Mouse (Mus musculus) common myeloid progenitor, adult 5-6 weeks (primary cell): ENCODE data around the gene Rorb. TPM values are rescaled to one million over a fixed set of nuclear protein-coding genes. Genes with fewer than 3 reads are reported as not detected.

Source experiments
- ATAC-seq: replicated peaks from 2 replicates; pipeline ENCODE4 v1.8.0; 2016; ENCODE audit warnings: low read depth, mild to moderate bottlenecking, moderate TSS enrichment, inconsistent platforms; ENCODE audit not compliant: poor library complexity, severe bottlenecking
- total RNA-seq: library from RNA; stranded (forward); fragments of 200-1000, 187-1606 nt; gene quantifications from 2 replicates; pipeline ENCODE4 v1.2.3, GENCODE M21; 2017

The Rorb gene
- total RNA-seq, 1 experiment from 2014 or later = not detected

- no peak for ATAC-seq
Measured at GRCm38 (mm10) chr19:19034482-19035315, 76.3 kb downstream of the Rorb start.

GRCm38 (mm10) chr19:19033974-19034373 lies 77.0 kb downstream of the Rorb start:
- ATAC-seq = no peak

GRCm38 (mm10) chr19:19005144-19005543 lies 105.9 kb downstream of the Rorb start:
- ATAC-seq = no peak

GRCm38 (mm10) chr19:19004023-19004656 lies 106.9 kb downstream of the Rorb start:
- no peak for ATAC-seq

- ATAC-seq = no peak
Measured at GRCm38 (mm10) chr19:18998966-18999365, 112.0 kb downstream of the Rorb start.

- ATAC-seq = no peak
Measured at GRCm38 (mm10) chr19:18997711-18998110, 113.3 kb downstream of the Rorb start.

- ATAC-seq = no peak
Measured at GRCm38 (mm10) chr19:18979996-18980395, 131.0 kb downstream of the Rorb start.

GRCm38 (mm10) chr19:18974796-18975660 lies 136.0 kb downstream of the Rorb start:
- ATAC-seq = no peak

GRCm38 (mm10) chr19:18969386-18969785 lies 141.6 kb downstream of the Rorb start:
- ATAC-seq = no peak

- ATAC-seq = no peak
Measured at GRCm38 (mm10) chr19:18967307-18967706, 143.7 kb downstream of the Rorb start.

GRCm38 (mm10) chr19:18959862-18960261 lies 151.1 kb downstream of the Rorb start:
- ATAC-seq = no peak

- no peak for ATAC-seq
Measured at GRCm38 (mm10) chr19:18952806-18953205, 158.2 kb downstream of the Rorb start.

- no peak for ATAC-seq
Measured at GRCm38 (mm10) chr19:18947193-18947592, 163.8 kb downstream of the Rorb start.

- no peak for ATAC-seq
Measured at GRCm38 (mm10) chr19:18945265-18945664, 165.7 kb downstream of the Rorb start.

- no peak for ATAC-seq
Measured at GRCm38 (mm10) chr19:18941391-18941790, 169.6 kb downstream of the Rorb start.

GRCm38 (mm10) chr19:18911755-18912340 lies 199.1 kb downstream of the Rorb start:
- no peak for ATAC-seq

GRCm38 (mm10) chr19:18909641-18910040 lies 201.4 kb downstream of the Rorb start:
- no peak for ATAC-seq

GRCm38 (mm10) chr19:18905511-18905910 lies 205.5 kb downstream of the Rorb start:
- no peak for ATAC-seq

- ATAC-seq = no peak
Measured at GRCm38 (mm10) chr19:18902694-18903067, 208.3 kb downstream of the Rorb start.

GRCm38 (mm10) chr19:18902041-18902693 lies 208.8 kb downstream of the Rorb start:
- no peak for ATAC-seq
